Mouse (Mus musculus): ENCODE data around the gene Brd3.
"Not testable (repeated sequence)": the region's sequence is repeated elsewhere in the genome, so short reads cannot be mapped to it uniquely, and the experiment has no call there.

Gene Brd3

GRCm38 (mm10) chr2:27507562-27507961 lies at the start of gene Brd3:
Gene Brd3 (minus strand): TSS chr2:27507662.
- DNase-seq (ENCODE audit: extremely low read depth, low read depth, low spot score), result no peak

GRCm38 (mm10) chr2:27556921-27557320 lies 49.5 kb upstream of the Brd3 start:
- DNase-seq (ENCODE audit: extremely low read depth, low read depth, low spot score), result no peak

DNA sequence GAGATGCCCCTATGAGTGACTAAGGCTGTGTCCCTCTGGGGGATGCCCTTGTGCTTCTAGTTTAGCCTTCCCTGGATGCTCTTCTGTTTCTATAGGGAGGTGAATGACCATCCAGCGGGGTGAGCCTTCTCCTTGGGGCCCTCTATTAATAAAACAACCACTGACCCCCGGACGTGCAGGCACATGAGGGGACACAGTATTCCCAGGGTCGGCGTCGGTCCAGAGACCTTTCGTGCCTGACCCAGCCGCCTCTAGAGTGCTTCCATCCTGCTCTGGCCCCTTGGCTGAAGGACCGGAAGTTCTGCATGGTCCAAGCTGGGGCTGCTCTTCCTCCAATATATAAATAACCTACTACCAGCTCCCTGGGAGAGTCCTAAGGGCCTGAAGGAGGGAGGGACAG lies 46.8 kb upstream of the Brd3 start:
- no peak for DNase-seq (ENCODE audit: extremely low read depth, low read depth, low spot score)

- DNase-seq (ENCODE audit: extremely low read depth, low read depth, low spot score), result no peak
Measured at GRCm38 (mm10) chr2:27552620-27553287, 45.3 kb upstream of the Brd3 start.

- no peak for DNase-seq (ENCODE audit: extremely low read depth, low read depth, low spot score)
Measured at GRCm38 (mm10) chr2:27548664-27549369, 41.4 kb upstream of the Brd3 start.

DNA sequence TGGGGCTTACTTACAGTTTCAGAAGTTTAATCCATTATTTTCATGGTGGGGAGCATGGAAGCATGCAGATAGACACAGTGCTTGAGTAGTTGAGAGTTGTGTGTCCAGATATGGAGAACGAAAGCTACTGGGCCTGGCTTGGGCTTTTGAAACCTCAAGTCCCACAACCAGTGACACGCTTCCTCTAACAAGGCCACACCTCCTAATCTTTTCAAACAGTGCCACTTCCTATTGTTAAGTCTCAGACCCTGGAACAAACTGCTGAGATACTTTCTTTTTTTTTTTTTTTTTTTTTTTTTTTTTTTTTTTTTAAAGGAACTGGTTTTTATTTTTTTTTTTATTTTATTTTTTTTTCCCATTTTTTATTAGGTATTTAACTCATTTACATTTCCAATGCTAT lies 40.5 kb upstream of the Brd3 start:
- DNase-seq (ENCODE audit: extremely low read depth, low read depth, low spot score), result no peak

GRCm38 (mm10) chr2:27547326-27547725 lies 39.9 kb upstream of the Brd3 start:
- DNase-seq (ENCODE audit: extremely low read depth, low read depth, low spot score), result no peak

DNA sequence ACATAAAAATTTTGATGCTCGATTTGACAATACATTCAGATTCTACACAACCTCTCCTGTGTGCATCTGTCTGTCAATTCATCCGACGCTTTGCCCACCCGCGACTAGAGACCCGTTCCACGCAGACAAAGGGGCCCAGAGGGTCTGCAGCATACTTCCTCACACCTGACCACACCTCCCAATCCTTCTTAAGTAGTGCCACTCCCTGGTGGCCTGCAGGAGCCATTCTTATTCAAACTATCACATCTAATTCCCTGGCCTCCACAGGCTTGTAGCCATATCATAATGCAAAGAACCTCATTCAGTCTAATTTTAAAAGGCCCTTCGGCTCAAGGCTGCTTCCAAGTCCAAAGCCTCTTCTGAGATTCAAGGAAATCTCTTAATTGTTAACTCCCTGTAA lies 38.6 kb upstream of the Brd3 start:
- not testable (repeated sequence) for DNase-seq (ENCODE audit: extremely low read depth, low read depth, low spot score)

DNA sequence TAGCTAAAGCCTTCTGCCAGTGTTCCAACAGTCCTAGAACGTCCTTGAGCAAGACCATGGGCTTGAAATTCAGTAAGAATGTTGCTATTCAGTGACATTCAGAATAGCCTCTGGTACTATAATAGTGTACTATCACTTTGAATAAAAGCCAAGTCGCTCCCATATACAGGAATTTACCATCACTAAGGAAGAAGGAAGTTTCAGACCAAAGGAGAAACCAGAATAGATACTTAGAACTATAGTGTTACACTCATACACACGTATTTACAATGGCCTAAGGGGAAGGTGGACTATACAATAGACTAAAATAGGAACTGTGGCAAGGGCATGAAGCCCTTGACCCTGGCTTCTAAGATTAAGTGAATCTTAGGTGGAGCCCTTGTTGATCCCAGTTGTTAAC lies 38.1 kb upstream of the Brd3 start:
- not testable (repeated sequence) for DNase-seq (ENCODE audit: extremely low read depth, low read depth, low spot score)

DNA sequence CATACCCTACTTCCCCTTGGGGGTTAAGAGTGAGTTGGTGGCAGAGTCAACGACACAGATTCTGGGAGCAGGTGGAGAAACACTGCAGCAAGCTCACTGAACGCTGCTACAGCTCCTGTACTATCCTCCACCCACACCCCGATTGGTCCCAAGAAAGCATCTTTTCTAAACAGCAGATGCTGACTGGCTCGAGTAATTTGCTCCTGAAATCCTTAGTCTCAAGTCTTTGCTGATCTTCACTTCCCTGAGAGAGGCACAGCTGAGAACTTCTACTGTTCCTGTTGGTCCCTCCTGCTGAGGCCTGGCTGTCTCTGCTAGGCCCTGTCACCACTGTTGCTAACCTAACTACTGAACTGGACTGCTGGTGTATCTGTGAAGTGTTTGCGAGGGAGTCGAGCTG lies 37.2 kb upstream of the Brd3 start:
- DNase-seq (ENCODE audit: extremely low read depth, low read depth, low spot score), result no peak

DNA sequence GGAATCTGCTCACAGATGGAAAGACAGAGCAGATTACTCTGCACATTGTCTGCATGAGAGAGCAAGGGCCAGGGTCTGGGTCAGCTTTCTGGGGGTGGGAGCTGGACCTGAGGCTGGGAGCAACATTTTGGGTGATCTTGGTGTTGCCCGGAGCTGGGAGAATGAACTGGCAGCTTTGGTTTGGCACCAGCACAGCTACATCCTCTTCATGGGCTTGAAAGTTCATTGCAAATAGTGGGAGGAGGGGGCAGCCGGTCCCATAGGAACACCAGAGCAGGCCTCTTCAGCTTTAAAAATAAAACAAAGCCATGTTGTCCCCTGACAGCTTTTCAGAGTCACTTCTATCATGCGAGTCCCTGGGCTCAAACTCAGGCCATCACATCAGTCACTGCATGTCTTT lies 33.8 kb upstream of the Brd3 start:
- DNase-seq (ENCODE audit: extremely low read depth, low read depth, low spot score), result no peak

GRCm38 (mm10) chr2:27540515-27540836 lies 33.0 kb upstream of the Brd3 start:
- no peak for DNase-seq (ENCODE audit: extremely low read depth, low read depth, low spot score)

DNA sequence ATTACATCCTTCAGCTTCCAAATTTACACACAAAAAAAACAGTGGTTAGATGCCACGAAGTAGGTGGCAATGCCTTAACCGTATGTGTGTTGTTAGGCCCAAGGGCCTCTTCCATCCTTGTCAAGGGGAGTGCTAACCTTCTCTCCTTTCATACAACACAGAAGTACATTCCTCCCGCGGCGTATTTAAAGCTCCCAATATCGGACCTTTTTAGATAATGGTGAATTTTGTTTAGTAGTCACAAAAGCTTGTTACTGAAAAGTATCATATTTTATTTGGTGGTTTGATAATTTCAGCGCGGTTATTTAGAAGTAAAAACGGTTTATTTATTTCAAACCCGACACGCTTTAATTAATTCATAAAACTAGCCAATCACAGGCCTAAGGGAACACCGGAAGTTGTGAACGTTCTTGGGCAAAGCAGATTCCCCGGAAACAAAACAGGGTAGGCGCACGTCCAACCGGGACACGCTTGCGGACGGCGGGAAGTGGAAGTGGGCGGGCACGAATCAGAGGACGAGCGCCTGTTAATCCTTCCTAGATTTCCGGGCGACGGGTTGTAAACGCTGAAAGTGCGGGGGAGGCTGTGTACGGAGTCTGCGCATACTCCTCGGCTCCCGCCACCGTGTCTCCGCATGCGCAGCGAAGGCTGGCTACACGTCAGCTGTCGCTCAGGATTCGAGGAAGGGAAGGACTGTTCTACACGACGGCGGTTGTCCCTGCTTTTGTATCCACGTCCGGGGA lies 32.5 kb upstream of the Brd3 start:
- peak; percentile 97 for DNase-seq (ENCODE audit: extremely low read depth, low read depth, low spot score)

DNA sequence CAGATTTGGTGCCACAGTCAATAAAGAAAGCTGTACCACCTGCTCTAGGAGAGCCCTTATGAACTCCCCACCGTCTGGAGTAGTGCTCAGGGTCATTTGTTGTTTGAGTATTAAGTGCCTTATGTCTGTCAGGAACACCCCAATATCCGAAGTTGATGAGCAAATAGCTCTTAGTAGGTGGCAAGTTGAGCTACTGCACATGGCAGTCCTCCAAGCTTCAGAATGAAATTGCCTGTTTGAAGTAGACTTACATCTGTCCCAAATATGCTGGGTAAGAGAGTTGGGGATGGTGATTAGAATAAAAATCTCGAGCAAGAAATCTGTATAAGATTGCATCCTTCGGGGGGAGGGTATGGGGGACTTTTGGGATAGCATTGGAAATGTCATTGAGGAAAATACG lies 31.9 kb upstream of the Brd3 start:
- DNase-seq (ENCODE audit: extremely low read depth, low read depth, low spot score), result no peak

- DNase-seq (ENCODE audit: extremely low read depth, low read depth, low spot score), result not testable (repeated sequence)
Measured at GRCm38 (mm10) chr2:27538455-27539330, 31.2 kb upstream of the Brd3 start.

DNA sequence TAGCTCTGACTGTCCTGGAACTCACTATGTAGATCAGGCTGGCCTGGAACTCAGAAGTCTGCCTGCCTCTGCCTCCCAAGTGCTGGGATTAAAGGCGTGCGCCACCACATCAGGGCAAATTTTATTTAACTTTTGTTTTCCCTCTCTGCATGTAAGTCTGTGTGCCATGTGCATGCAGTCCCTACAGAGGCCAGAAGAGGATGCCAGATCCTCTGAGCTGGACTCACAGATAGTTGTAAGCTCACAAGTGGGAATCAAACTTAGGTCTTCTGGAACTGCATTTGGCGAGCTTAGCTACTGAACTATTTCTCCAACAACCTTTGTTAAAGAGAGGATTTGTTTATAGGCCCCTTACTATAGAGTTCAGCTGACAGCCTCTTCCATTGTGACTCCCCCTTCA lies 10.8 kb upstream of the Brd3 start:
- DNase-seq (ENCODE audit: extremely low read depth, low read depth, low spot score), result no peak

- no peak for DNase-seq (ENCODE audit: extremely low read depth, low read depth, low spot score)
Measured at GRCm38 (mm10) chr2:27516289-27516688, 8.8 kb upstream of the Brd3 start.

DNA sequence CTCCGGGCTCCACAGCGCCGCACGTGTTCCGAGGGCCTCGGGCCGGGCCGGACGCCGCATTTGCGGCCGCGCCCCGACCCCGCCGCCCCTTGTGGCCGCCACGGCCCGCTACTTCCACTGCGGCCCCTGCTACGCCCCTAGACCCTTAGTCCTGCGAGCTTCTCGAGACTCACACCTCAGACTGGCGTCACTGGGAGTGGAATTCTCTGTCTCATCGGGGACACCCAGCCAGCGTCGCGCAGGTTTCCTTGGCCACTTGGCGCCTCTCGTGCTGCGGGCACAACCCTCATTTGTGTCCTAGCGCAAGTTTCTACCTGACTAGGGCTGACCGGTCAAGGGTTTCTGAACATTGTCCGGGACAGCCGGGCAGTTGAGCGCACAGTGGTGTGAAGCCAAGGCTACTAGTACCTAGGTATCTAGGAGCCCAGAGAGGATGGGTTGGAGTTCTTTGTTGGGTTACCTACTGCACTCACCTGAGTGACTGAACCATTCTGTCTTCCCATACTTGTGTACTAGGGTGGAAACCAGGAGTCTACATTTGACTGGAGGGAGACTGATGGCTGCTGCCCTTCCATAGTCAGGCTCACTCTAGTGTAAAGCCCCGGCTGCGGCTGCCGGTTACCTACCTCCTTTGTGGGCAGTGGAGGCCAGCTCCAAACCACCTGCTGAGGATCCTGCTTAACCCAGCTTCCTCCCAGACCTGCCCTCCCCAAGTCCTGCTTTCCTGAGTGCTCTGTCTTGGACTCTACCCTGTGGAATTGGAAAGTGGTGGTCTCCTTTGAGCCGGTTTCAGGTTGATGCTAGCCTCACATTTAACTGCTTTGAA lies 8.1 kb upstream of the Brd3 start:
- DNase-seq (ENCODE audit: extremely low read depth, low read depth, low spot score), result no peak

GRCm38 (mm10) chr2:27514639-27515328 lies 7.3 kb upstream of the Brd3 start, which contains the start of gene Wdr5:
Gene Wdr5 (plus strand): TSS chr2:27515157.
- DNase-seq (ENCODE audit: extremely low read depth, low read depth, low spot score), result peak; percentile 33

- DNase-seq (ENCODE audit: extremely low read depth, low read depth, low spot score), result no peak
Measured at GRCm38 (mm10) chr2:27513861-27514260, 6.4 kb upstream of the Brd3 start.
